Mouse (Mus musculus): ENCODE measurements at regions not wholly inside any gene's neighbourhood (a gene's known extent, or its start where the extent isn't known, plus 50 kb on each side); places are given as distances from the start of the nearest gene placed in this dataset.

- TF ChIP-seq CTCF (IDR thresholded peaks at IDR 0.05; ENCODE audit: extremely low read depth, insufficient read length, insufficient replicate concordance, low read depth, low read length) (no peak), POLR2A (IDR thresholded peaks at IDR 0.05; ENCODE audit: low read depth, low read length) (no peak)
Observed at GRCm38 (mm10) chr10:67717506-67717905, 168.8 kb upstream of the Ado start.

All from small intestine, adult 2 months (tissue).